Mouse (Mus musculus): ENCODE measurements around the gene Med16.

GRCm38 (mm10) chr10:79897316-79898245, 11.1 kb downstream of the Med16 start:
- TF ChIP-seq CTCF (IDR thresholded peaks at IDR 0.05; ENCODE audit: low read depth, low read length) (no peak), GATA2 (IDR thresholded peaks at IDR 0.05; ENCODE audit: borderline replicate concordance, low read depth, low read length) (no peak), TAL1 (conservative IDR thresholded peaks at IDR 0.05; ENCODE audit: low read depth, low read length) (no peak)
